Mouse (Mus musculus): ENCODE measurements at regions not wholly inside any gene's neighbourhood (a gene's known extent, or its start where the extent isn't known, plus 50 kb on each side); places are given as distances from the start of the nearest gene placed in this dataset.

DNA sequence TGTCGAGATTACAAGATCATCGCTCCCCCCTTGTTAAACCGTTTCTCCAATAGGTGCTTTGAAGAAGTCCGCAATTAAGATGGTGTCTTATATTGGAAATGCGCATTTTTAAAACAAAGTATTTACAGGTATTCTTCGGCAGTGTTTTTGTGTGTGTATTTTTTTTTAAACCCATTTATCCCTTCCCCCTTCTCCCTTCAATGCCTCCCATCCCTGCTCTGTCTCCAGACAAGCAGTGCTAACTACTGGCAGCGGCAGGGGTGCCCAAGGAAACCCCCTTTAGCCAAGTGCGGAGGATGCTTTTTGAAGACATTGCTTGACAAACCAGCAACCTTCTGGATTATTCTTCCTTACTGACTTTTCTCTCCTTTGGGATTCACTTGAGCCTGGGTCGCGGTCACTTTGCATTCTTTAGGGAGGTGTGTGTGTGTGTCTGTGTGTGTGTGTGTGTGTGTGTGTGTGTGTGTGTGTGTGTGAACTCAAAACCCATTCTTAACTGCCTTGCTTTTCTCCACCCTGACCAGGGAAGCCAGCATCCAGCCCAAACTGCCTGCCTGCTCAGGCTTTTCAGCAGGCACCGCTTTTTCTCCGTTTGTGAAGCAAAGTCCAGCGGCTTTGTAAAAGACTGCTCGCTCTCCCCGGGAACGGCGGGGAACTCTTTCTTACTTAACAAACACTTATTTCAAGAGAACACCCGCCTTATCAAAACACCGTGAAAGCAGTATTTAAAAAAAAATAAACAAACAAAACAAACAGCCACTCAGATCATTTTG is 368.5 kb downstream of the Vrk1 start:
- Histone ChIP-seq H3K27me3 (ENCODE audit: control insufficient read depth, insufficient read depth, insufficient read length) (no peaks in the 10 kb centered on the region), H3K4me3 (ENCODE audit: insufficient read depth, poor library complexity, severe bottlenecking) (no peak overlapping the region), H3ac (ENCODE audit: control insufficient read depth, insufficient read length, low read depth) (no peak overlapping the region), H3K79me3 (ENCODE audit: low read depth) (no peaks in the 10 kb centered on the region), H3K79me2 (ENCODE audit: control insufficient read depth, insufficient read depth) (no peaks in the 10 kb centered on the region), H3K36me3 (ENCODE audit: control insufficient read depth, insufficient read depth) (no peaks in the 10 kb centered on the region)
- TF ChIP-seq CTCF (IDR thresholded peaks at IDR 0.05; ENCODE audit: control insufficient read depth, insufficient read depth, insufficient read length) = no peak
- no peak for TF ChIP-seq MAX (IDR thresholded peaks at IDR 0.05)
- no peak for TF ChIP-seq MYOD1 (IDR thresholded peaks at IDR 0.05; ENCODE audit: control insufficient read depth, insufficient read length, low read depth)
- no peak for TF ChIP-seq CEBPB (IDR thresholded peaks at IDR 0.05; ENCODE audit: low read depth)
- no peak for TF ChIP-seq FOSL1 (IDR thresholded peaks at IDR 0.05; ENCODE audit: insufficient read depth, low read length, poor library complexity, severe bottlenecking)
- TF ChIP-seq MYOG (IDR thresholded peaks at IDR 0.05; ENCODE audit: control insufficient read depth, extremely low read depth, insufficient read length) = no peak
- TF ChIP-seq USF1 (IDR thresholded peaks at IDR 0.05; ENCODE audit: low read depth) = no peak

- no peak for TF ChIP-seq CEBPB (IDR thresholded peaks at IDR 0.05; ENCODE audit: low read depth)
- no peak for TF ChIP-seq MYOG (IDR thresholded peaks at IDR 0.05; ENCODE audit: control insufficient read depth, extremely low read depth, insufficient read length)
- no peak for TF ChIP-seq MAX (IDR thresholded peaks at IDR 0.05)
- TF ChIP-seq MYOD1 (IDR thresholded peaks at IDR 0.05; ENCODE audit: control insufficient read depth, insufficient read length, low read depth) = no peak
- TF ChIP-seq USF1 (IDR thresholded peaks at IDR 0.05; ENCODE audit: low read depth) = no peak
- no peak for TF ChIP-seq CTCF (IDR thresholded peaks at IDR 0.05; ENCODE audit: control insufficient read depth, insufficient read depth, insufficient read length)
- TF ChIP-seq FOSL1 (IDR thresholded peaks at IDR 0.05; ENCODE audit: insufficient read depth, low read length, poor library complexity, severe bottlenecking) = no peak
- H3K36me3 ChIP-seq (ENCODE audit: control insufficient read depth, insufficient read depth) = no peaks in the 10 kb centered on the region
- H3K27me3 ChIP-seq (ENCODE audit: control insufficient read depth, insufficient read depth, insufficient read length) = no peaks in the 10 kb centered on the region
- H3K79me3 ChIP-seq (ENCODE audit: low read depth) = no peaks in the 10 kb centered on the region
- no peak overlapping the region for H3K4me3 ChIP-seq (ENCODE audit: insufficient read depth, poor library complexity, severe bottlenecking)
- no peak overlapping the region for H3ac ChIP-seq (ENCODE audit: control insufficient read depth, insufficient read length, low read depth)
- no peaks in the 10 kb centered on the region for H3K79me2 ChIP-seq (ENCODE audit: control insufficient read depth, insufficient read depth)
These were observed 369.1 kb downstream of the Vrk1 start for GRCm38 (mm10) chr12:106379151-106379594.

DNA sequence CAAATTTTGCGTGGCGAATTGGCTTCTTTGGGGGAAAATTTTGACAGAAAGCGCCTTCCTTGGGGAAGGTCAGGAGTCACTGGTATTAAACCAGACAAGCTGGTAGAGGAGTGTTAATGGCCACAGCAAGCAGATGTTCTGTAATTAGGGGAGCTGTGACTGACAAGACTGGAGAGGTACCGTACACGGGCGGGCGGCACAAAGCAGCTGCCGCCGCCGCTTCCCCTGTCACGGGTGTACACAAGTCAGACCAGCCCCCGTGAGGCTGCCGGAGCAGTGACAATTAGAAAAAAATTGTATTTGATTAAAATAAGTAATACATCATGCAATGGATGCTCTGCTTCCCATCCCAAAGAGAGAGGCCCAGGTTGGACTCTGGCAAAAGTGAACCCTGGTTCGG is 369.8 kb downstream of the Vrk1 start:
- Histone ChIP-seq H3K36me3 (ENCODE audit: control insufficient read depth, insufficient read depth) (no peaks in the 10 kb centered on the region), H3ac (ENCODE audit: control insufficient read depth, insufficient read length, low read depth) (no peak overlapping the region)
- TF ChIP-seq USF1 (IDR thresholded peaks at IDR 0.05; ENCODE audit: low read depth) = no peak
- no peak for TF ChIP-seq FOSL1 (IDR thresholded peaks at IDR 0.05; ENCODE audit: insufficient read depth, low read length, poor library complexity, severe bottlenecking)
- no peak for TF ChIP-seq CTCF (IDR thresholded peaks at IDR 0.05; ENCODE audit: control insufficient read depth, insufficient read depth, insufficient read length)
- TF ChIP-seq MYOD1 (IDR thresholded peaks at IDR 0.05; ENCODE audit: control insufficient read depth, insufficient read length, low read depth) = no peak
- no peak for TF ChIP-seq MYOG (IDR thresholded peaks at IDR 0.05; ENCODE audit: control insufficient read depth, extremely low read depth, insufficient read length)
- TF ChIP-seq CEBPB (IDR thresholded peaks at IDR 0.05; ENCODE audit: low read depth) = no peak
- no peak for TF ChIP-seq MAX (IDR thresholded peaks at IDR 0.05)

GRCm38 (mm10) chr12:106381821-106382220 is 371.8 kb downstream of the Vrk1 start:
- Histone ChIP-seq H3K36me3 (ENCODE audit: control insufficient read depth, insufficient read depth) (no peaks in the 10 kb centered on the region), H3K79me3 (ENCODE audit: low read depth) (no peaks in the 10 kb centered on the region), H3K79me2 (ENCODE audit: control insufficient read depth, insufficient read depth) (no peaks in the 10 kb centered on the region), H3K27me3 (ENCODE audit: control insufficient read depth, insufficient read depth, insufficient read length) (no peaks in the 10 kb centered on the region), H3K4me3 (ENCODE audit: insufficient read depth, poor library complexity, severe bottlenecking) (no peak overlapping the region), H3ac (ENCODE audit: control insufficient read depth, insufficient read length, low read depth) (no peak overlapping the region)
- no peak for TF ChIP-seq MYOD1 (IDR thresholded peaks at IDR 0.05; ENCODE audit: control insufficient read depth, insufficient read length, low read depth)
- TF ChIP-seq CEBPB (IDR thresholded peaks at IDR 0.05; ENCODE audit: low read depth) = no peak
- no peak for TF ChIP-seq USF1 (IDR thresholded peaks at IDR 0.05; ENCODE audit: low read depth)
- TF ChIP-seq FOSL1 (IDR thresholded peaks at IDR 0.05; ENCODE audit: insufficient read depth, low read length, poor library complexity, severe bottlenecking) = no peak
- no peak for TF ChIP-seq CTCF (IDR thresholded peaks at IDR 0.05; ENCODE audit: control insufficient read depth, insufficient read depth, insufficient read length)
- TF ChIP-seq MYOG (IDR thresholded peaks at IDR 0.05; ENCODE audit: control insufficient read depth, extremely low read depth, insufficient read length) = no peak
- TF ChIP-seq MAX (IDR thresholded peaks at IDR 0.05) = no peak

More for the DNA sequence above, 369.8 kb downstream of the Vrk1 start:
- H3K79me3 ChIP-seq (ENCODE audit: low read depth) = no peaks in the 10 kb centered on the region
- no peaks in the 10 kb centered on the region for H3K79me2 ChIP-seq (ENCODE audit: control insufficient read depth, insufficient read depth)
- H3K27me3 ChIP-seq (ENCODE audit: control insufficient read depth, insufficient read depth, insufficient read length) = no peaks in the 10 kb centered on the region
- H3K4me3 ChIP-seq (ENCODE audit: insufficient read depth, poor library complexity, severe bottlenecking) = no peak overlapping the region

DNA sequence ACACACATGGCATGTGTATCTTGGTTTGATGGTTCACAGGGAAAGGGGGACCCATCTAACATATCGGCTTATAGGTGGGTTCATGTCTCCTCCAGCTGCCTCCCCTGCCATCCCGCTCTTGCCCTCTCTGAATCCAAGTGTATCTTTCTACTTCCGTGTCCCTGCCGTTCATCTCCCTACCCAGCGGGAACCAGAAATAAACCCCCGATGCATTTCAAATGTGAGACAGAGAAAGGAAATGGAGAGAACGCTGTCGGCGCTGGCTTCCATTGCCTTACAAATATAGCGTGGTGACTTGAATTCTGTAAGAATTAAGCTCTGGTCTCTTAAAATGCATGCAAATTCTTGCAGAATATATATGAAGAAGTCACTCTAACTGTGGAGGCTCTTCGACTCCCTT is 379.2 kb downstream of the Vrk1 start:
- no peaks in the 10 kb centered on the region for H3K79me2 ChIP-seq (ENCODE audit: control insufficient read depth, insufficient read depth)
- no peaks in the 10 kb centered on the region for H3K36me3 ChIP-seq (ENCODE audit: control insufficient read depth, insufficient read depth)
- TF ChIP-seq MYOD1 (IDR thresholded peaks at IDR 0.05; ENCODE audit: control insufficient read depth, insufficient read length, low read depth) (no peak), USF1 (IDR thresholded peaks at IDR 0.05; ENCODE audit: low read depth) (no peak), CTCF (IDR thresholded peaks at IDR 0.05; ENCODE audit: control insufficient read depth, insufficient read depth, insufficient read length) (no peak), FOSL1 (IDR thresholded peaks at IDR 0.05; ENCODE audit: insufficient read depth, low read length, poor library complexity, severe bottlenecking) (no peak), MYOG (IDR thresholded peaks at IDR 0.05; ENCODE audit: control insufficient read depth, extremely low read depth, insufficient read length) (no peak), CEBPB (IDR thresholded peaks at IDR 0.05; ENCODE audit: low read depth) (no peak), MAX (IDR thresholded peaks at IDR 0.05) (no peak)
- H3K4me3 ChIP-seq (ENCODE audit: insufficient read depth, poor library complexity, severe bottlenecking) = no peak overlapping the region
- H3ac ChIP-seq (ENCODE audit: control insufficient read depth, insufficient read length, low read depth) = no peak overlapping the region
- H3K79me3 ChIP-seq (ENCODE audit: low read depth) = no peaks in the 10 kb centered on the region
- no peaks in the 10 kb centered on the region for H3K27me3 ChIP-seq (ENCODE audit: control insufficient read depth, insufficient read depth, insufficient read length)
